Mouse (Mus musculus): Measurements from ENCODE around the gene Iqcd. TPM values are rescaled to one million over a fixed set of nuclear protein-coding genes. Genes with fewer than 3 reads are reported as not detected.
A peak's percentile ranks its signal among the peaks of the same experiment; 100 is the strongest.

Gene Iqcd
- 1.7 and 2.0 TPM in 2 replicates for polyA plus RNA-seq (2015; fragmentation: Nextera tagmentation; extraction: Ambion mirVana)

GRCm38 (mm10) chr5:120588569-120589094, at the start of gene Iqcd, which contains the start of gene Tpcn1:
TSS of gene Iqcd (plus strand) at chr5:120589016.
TSS of gene Tpcn1 (minus strand) at chr5:120588673.
- DNase-seq (ENCODE audit: low spot score) (peak; percentile 100), ATAC-seq (peak; percentile 97)
- H3K27me3 ChIP-seq (replicated peaks; ENCODE audit: insufficient read depth, low read length), result no peaks in the 10 kb centered on the region
- TF ChIP-seq CTCF (IDR thresholded peaks at IDR 0.05), result peak; percentile 53
- no peak for TF ChIP-seq EP300 (IDR thresholded peaks at IDR 0.05)
- H3K9me3 ChIP-seq (ENCODE audit: low read length), result no peaks in the 10 kb centered on the region
- peak within 1 kb of the TSS; percentile 97 for H3K4me2 ChIP-seq (replicated peaks; ENCODE audit: low read depth, low read length)
- 0% methylated on average over 33 of the region's 35 CpGs for WGBS
- peak within 1 kb of the TSS; percentile 77 for H3K27ac ChIP-seq (ENCODE audit: low read length)
- peak within 1 kb of the TSS; percentile 69 for H3K4me3 ChIP-seq (ENCODE audit: low read depth, low read length)
- H3K36me3 ChIP-seq (ENCODE audit: insufficient read depth, low read length), result no peaks in the 10 kb centered on the region; the same call in 1 of the 2 replicates
- H3K4me1 ChIP-seq (ENCODE audit: insufficient read depth, low read depth, low read length), result peaks cover 11% of the 10 kb centered on the region; the same call in 1 of the 2 replicates
- peak within 1 kb of the TSS; percentile 54 for H3K9ac ChIP-seq (replicated peaks; ENCODE audit: low read depth)

GRCm38 (mm10) chr5:120548236-120548850, 40.5 kb upstream of the Iqcd start:
- no peak for TF ChIP-seq EP300 (IDR thresholded peaks at IDR 0.05)
- no peak for TF ChIP-seq CTCF (IDR thresholded peaks at IDR 0.05)
- DNase-seq (ENCODE audit: low spot score) (no peak), ATAC-seq (no peak)
- Histone ChIP-seq H3K36me3 (ENCODE audit: insufficient read depth, low read length) (no peaks in the 10 kb centered on the region), H3K9ac (replicated peaks; ENCODE audit: low read depth) (no peak overlapping the region), H3K4me1 (ENCODE audit: insufficient read depth, low read depth, low read length) (no peaks in the 10 kb centered on the region), H3K4me3 (ENCODE audit: low read depth, low read length) (no peak overlapping the region), H3K9me3 (ENCODE audit: low read length) (no peaks in the 10 kb centered on the region), H3K4me2 (replicated peaks; ENCODE audit: low read depth, low read length) (no peak overlapping the region), H3K27me3 (replicated peaks; ENCODE audit: insufficient read depth, low read length) (no peaks in the 10 kb centered on the region), H3K27ac (ENCODE audit: low read length) (no peak overlapping the region)
- 68% methylated on average over 11 of the region's 11 CpGs for WGBS

GRCm38 (mm10) chr5:120550137-120550536, 38.7 kb upstream of the Iqcd start:
- H3K27ac ChIP-seq (ENCODE audit: low read length), result no peak overlapping the region
- H3K9ac ChIP-seq (replicated peaks; ENCODE audit: low read depth), result no peak overlapping the region
- TF ChIP-seq CTCF (IDR thresholded peaks at IDR 0.05) (no peak), EP300 (IDR thresholded peaks at IDR 0.05) (no peak)
- no peak overlapping the region for H3K4me3 ChIP-seq (ENCODE audit: low read depth, low read length)
- peaks cover 11% of the 10 kb centered on the region for H3K36me3 ChIP-seq (ENCODE audit: insufficient read depth, low read length)
- no peaks in the 10 kb centered on the region for H3K4me1 ChIP-seq (ENCODE audit: insufficient read depth, low read depth, low read length)
- DNase-seq (ENCODE audit: low spot score), result no peak
- 71% methylated on average over 5 of the region's 5 CpGs for WGBS
- no peak overlapping the region for H3K4me2 ChIP-seq (replicated peaks; ENCODE audit: low read depth, low read length)
- no peak for ATAC-seq
- no peaks in the 10 kb centered on the region for H3K9me3 ChIP-seq (ENCODE audit: low read length)
- H3K27me3 ChIP-seq (replicated peaks; ENCODE audit: insufficient read depth, low read length), result no peaks in the 10 kb centered on the region

GRCm38 (mm10) chr5:120550673-120551072, 38.1 kb upstream of the Iqcd start:
- H3K9me3 ChIP-seq (ENCODE audit: low read length), result no peaks in the 10 kb centered on the region
- no peaks in the 10 kb centered on the region for H3K4me1 ChIP-seq (ENCODE audit: insufficient read depth, low read depth, low read length)
- H3K36me3 ChIP-seq (ENCODE audit: insufficient read depth, low read length), result peaks cover 12% of the 10 kb centered on the region
- no peak overlapping the region for H3K9ac ChIP-seq (replicated peaks; ENCODE audit: low read depth)
- no peaks in the 10 kb centered on the region for H3K27me3 ChIP-seq (replicated peaks; ENCODE audit: insufficient read depth, low read length)
- 97% methylated on average over 5 of the region's 5 CpGs for WGBS
- DNase-seq (ENCODE audit: low spot score), result no peak
- no peak for TF ChIP-seq EP300 (IDR thresholded peaks at IDR 0.05)
- TF ChIP-seq CTCF (IDR thresholded peaks at IDR 0.05), result no peak
- no peak overlapping the region for H3K4me3 ChIP-seq (ENCODE audit: low read depth, low read length)
- no peak overlapping the region for H3K4me2 ChIP-seq (replicated peaks; ENCODE audit: low read depth, low read length)
- no peak for ATAC-seq
- no peak overlapping the region for H3K27ac ChIP-seq (ENCODE audit: low read length)

GRCm38 (mm10) chr5:120555871-120556270, 32.9 kb upstream of the Iqcd start:
- H3K27me3 ChIP-seq (replicated peaks; ENCODE audit: insufficient read depth, low read length), result no peaks in the 10 kb centered on the region
- no peak for DNase-seq (ENCODE audit: low spot score)
- no peak overlapping the region for H3K9ac ChIP-seq (replicated peaks; ENCODE audit: low read depth)
- no peak for TF ChIP-seq CTCF (IDR thresholded peaks at IDR 0.05)
- no peak for TF ChIP-seq EP300 (IDR thresholded peaks at IDR 0.05)
- H3K4me1 ChIP-seq (ENCODE audit: insufficient read depth, low read depth, low read length), result peaks cover 6% of the 10 kb centered on the region; the same call in 1 of the 2 replicates
- H3K27ac ChIP-seq (ENCODE audit: low read length), result no peak overlapping the region
- no peak overlapping the region for H3K4me2 ChIP-seq (replicated peaks; ENCODE audit: low read depth, low read length)
- no peak for ATAC-seq
- H3K9me3 ChIP-seq (ENCODE audit: low read length), result no peaks in the 10 kb centered on the region
- no peak overlapping the region for H3K4me3 ChIP-seq (ENCODE audit: low read depth, low read length)
- H3K36me3 ChIP-seq (ENCODE audit: insufficient read depth, low read length), result peaks cover 20% of the 10 kb centered on the region
- WGBS, result 81% methylated on average over 24 of the region's 24 CpGs

GRCm38 (mm10) chr5:120558041-120558440, 30.8 kb upstream of the Iqcd start:
- Histone ChIP-seq H3K36me3 (ENCODE audit: insufficient read depth, low read length) (peaks cover 20% of the 10 kb centered on the region), H3K4me1 (ENCODE audit: insufficient read depth, low read depth, low read length) (peaks cover 14% of the 10 kb centered on the region; the same call in 1 of the 2 replicates), H3K27ac (ENCODE audit: low read length) (no peak overlapping the region), H3K4me3 (ENCODE audit: low read depth, low read length) (no peak overlapping the region), H3K9ac (replicated peaks; ENCODE audit: low read depth) (no peak overlapping the region), H3K4me2 (replicated peaks; ENCODE audit: low read depth, low read length) (no peak overlapping the region), H3K27me3 (replicated peaks; ENCODE audit: insufficient read depth, low read length) (no peaks in the 10 kb centered on the region), H3K9me3 (ENCODE audit: low read length) (no peaks in the 10 kb centered on the region)
- TF ChIP-seq CTCF (IDR thresholded peaks at IDR 0.05) (no peak), EP300 (IDR thresholded peaks at IDR 0.05) (no peak)
- WGBS, result 59% methylated on average over 8 of the region's 8 CpGs
- no peak for ATAC-seq
- no peak for DNase-seq (ENCODE audit: low spot score)
